Mouse (Mus musculus): ENCODE results near the gene Arl13b.
A peak's percentile ranks its signal among the peaks of the same experiment; 100 is the strongest.

Gene Arl13b

DNA sequence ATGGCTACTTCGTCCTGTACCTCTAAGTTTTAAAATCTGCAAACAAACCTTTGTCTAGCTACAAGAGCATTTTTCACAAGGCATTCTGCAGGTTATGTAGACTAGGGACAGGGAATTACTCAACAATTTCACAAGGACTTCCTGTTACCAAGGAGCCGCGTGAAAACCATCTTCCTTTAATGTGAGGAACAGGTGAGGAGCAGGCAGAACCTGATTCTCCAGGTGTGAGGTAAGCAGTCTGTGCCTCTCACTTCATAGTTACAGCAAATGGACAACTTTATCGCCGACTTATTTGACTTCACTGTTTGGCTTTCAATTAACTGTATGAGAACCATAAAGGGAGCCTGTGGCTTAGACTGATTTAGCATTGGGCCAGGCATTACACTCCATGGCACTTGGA, 32.3 kb downstream of the Arl13b start, which contains the start of gene Stx19:
Gene Stx19 (plus strand): TSS at position 186 of the 400 bp plus-strand sequence.
- DNase-seq (ENCODE audit: low read depth, low spot score): no peak

DNA sequence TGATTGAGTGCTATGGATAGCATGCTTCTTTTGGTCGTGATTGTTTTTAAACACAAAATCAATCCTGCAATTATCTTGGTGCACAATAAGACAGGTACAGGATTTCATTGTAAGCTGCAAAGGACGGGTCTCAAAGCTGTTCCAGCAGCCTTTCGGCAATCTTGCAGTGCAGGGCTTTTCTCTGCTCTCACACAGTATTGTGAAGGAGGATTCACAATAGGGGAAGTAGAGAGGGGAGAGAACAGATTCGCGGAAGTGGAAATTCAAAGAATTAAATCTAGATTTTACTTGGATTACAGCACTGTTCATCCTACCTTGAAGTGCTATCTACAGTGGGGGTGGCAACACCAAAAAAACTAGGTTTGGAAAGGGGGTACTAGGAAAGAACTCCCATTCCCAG, 33.0 kb downstream of the Arl13b start:
- no peak for DNase-seq (ENCODE audit: low read depth, low spot score)

DNA sequence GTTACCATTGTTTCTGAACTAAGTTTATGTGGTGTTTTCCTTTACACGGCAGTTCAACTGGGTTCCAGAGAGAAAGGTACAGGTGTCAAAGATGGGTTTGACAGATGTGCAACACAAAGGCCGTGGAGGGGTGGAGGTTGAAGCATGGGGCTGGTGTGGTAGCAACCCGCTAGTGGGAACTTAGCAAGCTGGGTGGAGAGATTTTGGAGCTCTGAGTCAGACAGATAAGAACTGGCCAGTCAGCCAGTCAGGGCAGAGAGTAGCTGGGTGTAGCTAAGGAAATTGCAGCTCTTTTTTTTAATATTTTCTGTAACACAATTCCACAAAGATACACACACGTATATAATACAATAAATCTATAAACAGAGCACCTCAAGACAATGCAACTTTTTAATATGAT, 36.0 kb downstream of the Arl13b start:
- no peak for DNase-seq (ENCODE audit: low read depth, low spot score)

DNA sequence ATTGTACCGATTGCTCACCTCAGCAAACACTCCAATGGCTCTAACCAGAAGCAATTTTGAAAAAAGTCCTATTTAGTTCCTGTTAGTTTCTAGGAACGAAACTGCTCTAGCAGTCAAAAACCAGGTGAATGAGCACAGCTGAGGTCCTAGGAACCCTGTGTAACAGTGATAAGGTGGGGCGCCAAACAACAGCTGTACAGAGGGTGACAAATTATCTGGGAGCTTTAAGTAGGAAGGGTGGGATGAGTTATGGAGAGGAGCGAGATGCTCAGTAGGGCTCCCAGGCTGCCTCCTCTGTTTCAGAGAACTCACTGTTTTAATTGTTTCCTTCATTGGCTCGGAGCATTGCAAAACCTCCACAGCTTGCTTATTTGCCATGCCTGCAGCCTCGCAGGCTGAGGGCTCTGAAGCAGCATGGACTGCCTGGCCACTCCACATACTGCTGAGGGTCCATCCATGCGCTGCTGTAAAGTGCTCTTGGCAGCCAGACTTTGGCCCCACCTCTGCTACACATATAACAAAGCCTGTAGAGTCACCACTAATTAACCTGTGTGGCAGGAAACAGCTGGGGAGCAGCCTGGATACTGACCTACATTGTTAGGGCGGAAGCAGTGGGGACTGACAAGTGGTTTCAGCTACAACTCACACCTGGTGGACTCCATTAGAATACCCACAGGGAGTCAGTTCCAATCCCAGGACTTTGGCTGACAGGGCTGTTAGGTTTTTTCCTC, 39.4 kb downstream of the Arl13b start:
- DNase-seq (ENCODE audit: low read depth, low spot score): peak; percentile 52

DNA sequence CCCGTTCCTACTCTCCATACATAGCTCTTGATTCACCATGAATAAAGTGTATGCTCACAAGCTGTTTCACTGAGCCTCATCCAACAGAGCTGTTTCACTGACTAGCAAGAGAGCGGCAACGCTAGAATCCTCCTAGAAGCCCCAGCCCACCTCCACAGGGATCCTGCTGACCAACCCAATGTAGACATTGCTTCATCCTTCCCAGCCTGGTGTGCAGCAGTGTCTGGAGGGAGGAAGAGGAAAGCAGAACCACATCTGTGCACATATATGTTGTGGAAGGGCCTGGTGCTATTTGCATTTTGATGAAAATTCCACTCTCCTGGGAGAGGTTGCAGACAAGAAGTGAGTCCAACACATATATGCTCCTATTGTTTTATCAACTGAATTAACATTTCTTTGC, 42.2 kb downstream of the Arl13b start:
- no peak for DNase-seq (ENCODE audit: low read depth, low spot score)

DNA sequence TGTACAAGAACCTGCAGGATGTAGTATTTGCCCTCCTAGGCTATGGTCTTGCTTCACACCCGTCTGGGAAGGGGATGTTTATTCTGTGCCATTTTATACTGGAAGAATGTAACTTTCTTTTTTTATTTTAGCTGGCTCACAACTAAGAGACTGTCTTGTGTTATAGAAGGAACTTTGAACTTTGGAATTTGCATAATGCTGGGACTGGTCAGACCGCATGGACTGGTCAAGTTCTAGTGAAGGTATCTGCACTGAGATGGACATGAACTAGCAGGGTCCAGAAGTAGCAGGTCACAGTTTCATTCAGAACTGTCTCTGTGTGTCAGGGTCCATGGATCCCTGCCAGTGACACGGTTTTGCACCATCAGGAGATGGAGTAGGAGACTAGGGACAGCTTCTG, 47.0 kb downstream of the Arl13b start:
- DNase-seq (ENCODE audit: low read depth, low spot score): no peak

DNA sequence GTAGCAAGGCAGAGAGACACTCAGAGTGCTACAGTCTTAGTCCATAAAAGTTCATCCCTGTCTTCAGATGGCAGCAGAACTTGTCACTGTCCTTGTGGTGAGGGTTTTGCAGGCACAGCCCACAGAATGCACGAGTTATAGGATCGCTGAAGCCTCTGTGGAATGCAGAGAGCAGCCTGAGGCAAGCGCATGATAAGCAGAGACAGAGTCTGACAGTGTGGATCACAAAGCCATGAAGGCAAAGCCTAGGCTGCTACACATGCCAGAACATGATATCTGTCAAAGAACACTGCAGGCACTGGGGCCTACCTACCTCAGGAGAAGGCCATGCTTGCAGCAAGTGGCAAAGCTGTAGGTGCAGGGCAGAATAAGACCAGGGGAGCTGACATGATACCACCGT, 47.4 kb downstream of the Arl13b start:
- peak; percentile 21 for DNase-seq (ENCODE audit: low read depth, low spot score)

DNA sequence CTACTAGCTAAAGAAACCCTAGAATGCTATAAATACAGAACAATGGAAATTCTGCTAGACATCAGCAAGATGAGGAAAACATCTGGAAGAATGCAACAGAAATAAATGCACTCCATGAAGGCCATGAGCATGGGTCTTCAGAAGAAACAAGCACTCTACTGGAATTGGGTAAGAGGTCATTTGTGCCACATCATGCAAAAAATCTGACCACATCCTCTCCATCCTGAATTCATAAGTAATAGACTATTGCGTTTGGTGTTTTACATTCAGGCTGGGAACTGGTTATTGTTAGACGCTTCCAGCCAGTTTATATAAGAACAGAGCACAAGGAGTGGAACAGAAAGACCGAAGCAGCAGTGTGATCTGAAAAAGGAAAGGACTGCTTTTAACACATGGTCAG, 48.0 kb downstream of the Arl13b start:
- DNase-seq (ENCODE audit: low read depth, low spot score): no peak

DNA sequence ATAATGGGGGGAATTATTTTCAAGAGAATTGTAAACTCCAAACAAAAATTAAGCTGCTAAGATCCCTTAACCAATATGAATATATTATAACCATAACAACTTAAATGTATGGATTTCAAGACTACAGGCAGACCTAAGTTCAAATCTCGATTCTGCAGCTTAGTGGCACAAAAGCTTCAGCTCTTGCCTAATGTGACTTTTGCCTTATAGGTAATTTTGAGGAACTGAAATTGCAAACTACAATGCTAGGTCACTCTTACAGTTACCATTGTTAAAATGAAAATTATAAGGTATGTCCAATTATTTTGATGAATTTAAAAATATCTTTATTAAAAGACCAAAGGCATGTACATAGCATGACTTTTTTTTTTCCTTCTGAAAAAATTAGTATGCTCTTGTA, 50.2 kb downstream of the Arl13b start:
- no peak for DNase-seq (ENCODE audit: low read depth, low spot score)

DNA sequence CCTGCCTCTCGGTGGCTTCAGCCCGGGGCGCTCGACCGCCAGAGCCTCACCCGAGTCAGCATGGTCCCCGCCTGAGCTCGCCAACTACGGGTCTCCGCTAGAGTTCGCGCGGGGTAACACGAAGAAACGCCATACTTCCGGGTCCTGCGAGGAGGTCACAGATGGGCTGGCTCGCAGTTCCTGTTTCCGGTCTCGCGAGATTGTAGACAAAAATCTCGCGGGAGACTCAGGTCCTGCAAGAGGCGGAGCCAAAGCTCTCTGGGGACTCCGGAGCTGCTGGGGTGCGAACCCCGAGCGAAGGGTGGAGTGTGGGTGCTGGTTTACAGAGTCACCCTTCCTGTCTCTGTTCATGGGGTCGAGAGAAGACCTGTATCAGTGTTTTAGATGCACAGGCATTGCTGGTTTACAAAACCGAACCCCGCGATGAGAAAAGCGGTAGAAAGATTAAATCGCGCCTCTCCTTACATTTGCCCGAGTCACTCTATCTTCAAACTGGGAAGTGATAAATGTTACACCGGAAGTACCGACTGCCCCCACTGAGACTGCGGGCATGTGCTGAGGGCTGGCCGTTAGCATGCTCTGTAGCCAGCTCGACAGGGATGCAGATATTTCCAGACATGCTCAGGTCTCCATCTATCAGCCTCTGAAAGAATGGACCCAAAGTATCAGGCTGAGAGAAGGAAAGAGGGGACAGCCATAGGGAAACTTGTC, 60.1 kb downstream of the Arl13b start, which contains the start of gene Nsun3:
Gene Nsun3 (minus strand): TSS at position 198 of the 711 bp plus-strand sequence.
- DNase-seq (ENCODE audit: low read depth, low spot score): peak; percentile 98

DNA sequence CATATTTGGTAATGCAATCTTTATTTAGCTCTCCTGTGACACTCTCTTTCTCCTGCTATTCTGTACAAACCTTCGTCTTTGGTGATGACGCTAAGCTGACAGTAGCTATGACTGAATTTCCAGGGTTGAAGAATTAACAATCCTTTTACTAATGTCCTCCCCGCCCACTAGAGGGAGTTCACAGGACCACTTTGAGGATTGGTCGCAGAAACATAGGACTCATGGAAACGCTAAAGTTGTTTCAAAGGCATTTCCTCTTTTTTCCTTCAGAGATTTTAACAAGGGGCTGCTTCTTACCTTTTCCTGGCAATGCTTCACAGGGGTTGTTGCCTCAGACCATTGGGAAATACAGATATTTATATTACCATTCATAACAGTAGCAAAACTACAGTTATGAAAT, 64.6 kb downstream of the Arl13b start:
- no peak for DNase-seq (ENCODE audit: low read depth, low spot score)

DNA sequence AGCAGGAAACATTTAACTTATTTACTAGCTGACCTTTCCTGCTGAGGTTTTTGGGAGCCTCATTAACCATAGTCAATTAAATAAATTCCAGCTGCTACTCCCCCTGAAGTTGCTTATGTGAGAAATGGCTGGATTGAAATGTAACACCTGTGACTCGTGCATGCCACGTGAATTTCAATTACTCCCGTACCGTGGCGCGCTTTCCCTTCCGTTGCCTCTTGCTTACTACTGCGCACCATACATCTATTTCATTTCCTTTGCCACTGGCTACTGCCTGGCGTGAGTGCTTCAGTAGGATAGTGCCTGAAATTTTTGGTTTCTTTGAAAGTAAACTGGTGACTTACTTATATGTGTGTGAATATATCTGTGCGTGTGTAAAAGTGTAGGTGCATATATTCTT, 68.6 kb downstream of the Arl13b start:
- peak; percentile 61 for DNase-seq (ENCODE audit: low read depth, low spot score)

- no peak for DNase-seq (ENCODE audit: low read depth, low spot score)
These were observed 70.8 kb downstream of the Arl13b start for GRCm38 (mm10) chr16:62776034-62776433.

- no peak for DNase-seq (ENCODE audit: low read depth, low spot score)
These were observed 73.4 kb downstream of the Arl13b start for GRCm38 (mm10) chr16:62773462-62773861.

GRCm38 (mm10) chr16:62758340-62758739, 88.5 kb downstream of the Arl13b start:
- peak; percentile 39 for DNase-seq (ENCODE audit: low read depth, low spot score)

DNA sequence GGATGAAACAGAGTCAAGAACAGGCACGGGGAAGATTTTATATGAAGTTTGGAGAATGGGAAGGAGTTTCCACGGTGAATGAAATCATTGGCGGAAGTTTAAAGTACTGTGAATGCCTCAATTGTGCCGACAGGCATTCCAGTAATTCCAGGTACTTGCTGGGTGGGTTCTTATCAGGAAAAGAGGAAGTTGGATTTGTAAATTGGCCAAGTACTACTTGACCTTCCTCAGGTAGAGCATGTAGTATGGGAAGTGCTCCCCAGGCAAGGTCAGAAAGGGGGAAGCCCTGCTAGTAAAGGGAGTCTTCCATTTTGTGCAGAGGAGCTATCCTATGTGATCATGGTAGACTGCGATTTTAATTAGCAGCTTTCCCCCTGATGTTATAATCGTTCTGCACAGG, 91.5 kb downstream of the Arl13b start:
- no peak for DNase-seq (ENCODE audit: low read depth, low spot score)

- no peak for DNase-seq (ENCODE audit: low read depth, low spot score)
These were observed 93.2 kb downstream of the Arl13b start for GRCm38 (mm10) chr16:62753597-62753996.

DNA sequence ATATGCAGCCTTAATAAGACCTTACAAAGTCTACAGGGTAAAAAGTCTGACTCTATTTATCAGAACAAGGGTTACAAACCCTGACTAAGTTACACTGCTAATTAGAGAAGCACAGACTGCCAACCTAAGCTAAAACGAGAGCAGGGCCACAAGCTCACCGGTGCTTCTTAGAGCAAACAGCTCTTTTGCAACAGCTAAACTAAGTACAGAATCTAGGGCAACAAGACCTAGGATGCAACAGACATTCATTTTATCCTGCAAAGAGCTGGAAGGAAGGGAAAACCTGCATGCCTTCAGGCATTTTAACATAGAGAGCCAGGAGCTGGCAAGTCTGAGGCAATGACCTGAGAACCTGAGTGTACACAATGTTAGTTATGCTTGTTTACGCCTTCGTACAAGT, 93.8 kb downstream of the Arl13b start:
- no peak for DNase-seq (ENCODE audit: low read depth, low spot score)

DNA sequence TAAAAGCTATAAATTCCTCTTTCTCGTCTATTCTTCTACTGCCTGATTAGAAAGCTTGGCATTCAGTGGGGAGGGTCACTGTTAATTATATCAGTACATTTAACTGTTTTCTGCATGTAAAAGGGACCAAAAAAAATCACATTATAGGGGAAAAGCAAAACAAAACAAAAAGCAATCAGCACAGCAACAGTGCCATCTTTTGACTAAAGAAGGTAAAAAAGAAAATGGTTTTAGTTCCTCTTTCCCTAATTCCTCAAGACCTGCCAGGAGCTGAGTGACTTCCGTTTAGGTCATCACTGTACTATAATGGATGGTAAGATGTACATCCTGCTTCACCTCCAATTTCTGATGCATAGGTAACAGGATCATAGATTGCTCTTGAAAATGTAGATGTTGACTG, 101.0 kb downstream of the Arl13b start:
- no peak for DNase-seq (ENCODE audit: low read depth, low spot score)
